Mouse (Mus musculus) liver, embryonic 15.5 days (tissue): Measurements from ENCODE around the gene Bach1. TPM values are rescaled to one million over a fixed set of nuclear protein-coding genes. Genes with fewer than 3 reads are reported as not detected.
A peak's percentile ranks its signal among the peaks of the same experiment; 100 is the strongest.

Source experiments
- ATAC-seq: fragments of 200-750 bp; cut with Nextera tagmentation; 2 replicates; pipeline ENCODE4 v1.8.0; 2017; ENCODE audit warnings: moderate number of reproducible peaks, mild to moderate bottlenecking, moderate library complexity; ENCODE audit not compliant: insufficient read depth
- H3K27ac ChIP-seq: fragments of 300-500 bp; sonication (generic); replicated peaks from 2 replicates; pipeline ENCODE4 v1.5.1; 2015; ENCODE audit warnings: mild to moderate bottlenecking, inconsistent platforms
- H3K27me3 ChIP-seq: fragments of 300-500 bp; sonication (generic); 2 replicates; pipeline ENCODE4 v1.6.1; 2015; ENCODE audit warnings: mild to moderate bottlenecking, inconsistent platforms
- H3K36me3 ChIP-seq: fragments of 300-500 bp; sonication (generic); replicated peaks from 2 replicates; pipeline ENCODE4 v1.6.1; 2015; ENCODE audit warnings: moderate library complexity, mild to moderate bottlenecking, inconsistent platforms
- H3K4me1 ChIP-seq: fragments of 300-500 bp; sonication (generic); replicated peaks from 2 replicates; pipeline ENCODE4 v1.6.1; 2015; ENCODE audit warnings: inconsistent platforms
- H3K4me2 ChIP-seq: fragments of 300-500 bp; sonication (generic); 2 replicates; pipeline ENCODE4 v1.6.1; 2015; ENCODE audit warnings: moderate library complexity, mild to moderate bottlenecking, inconsistent platforms
- H3K4me3 ChIP-seq: fragments of 300-500 bp; sonication (generic); replicated peaks from 2 replicates; pipeline ENCODE4 v1.5.1; 2015; ENCODE audit warnings: mild to moderate bottlenecking, inconsistent platforms
- H3K9ac ChIP-seq: fragments of 300-500 bp; sonication (generic); 2 replicates; pipeline ENCODE4 v1.6.1; 2015; ENCODE audit warnings: moderate library complexity, mild to moderate bottlenecking, inconsistent platforms
- H3K9me3 ChIP-seq: fragments of 300-500 bp; sonication (generic); replicated peaks from 2 replicates; pipeline ENCODE4 v1.6.1; 2016; ENCODE audit warnings: inconsistent platforms
- WGBS: fragments of 180-500 bp; shearing (Covaris S2); methylation state at CpG from one replicate; pipeline ENCODE4 v1.1.7; 2015; ENCODE audit warnings: mixed read lengths; ENCODE audit not compliant: insufficient replicate concordance; 5-methylcytosine and 5-hydroxymethylcytosine counted together
- polyA plus RNA-seq: library from polyadenylated mRNA; unstranded; fragments of >200 nt; fragmentation: Nextera tagmentation; extraction: Ambion mirVana; gene quantifications from 2 replicates; pipeline ENCODE4 v1.2.1, GENCODE M21; 2015

Gene Bach1
- polyA plus RNA-seq, 1 experiment from 2014 or later: 6.5 TPM

DNA sequence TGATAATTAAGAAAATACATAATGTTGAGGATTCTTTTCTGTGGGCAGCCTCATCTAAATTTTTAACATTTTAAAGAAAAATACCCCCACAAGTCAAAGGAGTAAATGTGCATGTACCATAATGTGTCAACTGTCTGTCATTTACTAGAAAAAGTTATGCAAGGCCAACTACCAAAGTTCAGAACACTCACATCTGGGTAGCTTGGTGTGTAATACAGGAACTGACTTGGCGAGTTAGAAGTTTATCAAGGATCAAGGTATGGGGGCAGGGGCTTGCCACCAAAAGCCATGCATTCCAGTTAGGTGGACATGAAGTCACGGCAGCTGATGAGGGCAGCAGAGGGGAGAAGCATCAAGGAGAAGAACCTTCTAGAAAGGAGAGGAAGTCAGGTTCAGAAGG is 13.2 kb downstream of the Bach1 start:
- H3K4me1 ChIP-seq: peaks cover 96% of the 10 kb centered on the region
- peak overlapping the region; percentile 36 for H3K4me3 ChIP-seq
- no peak for ATAC-seq
- no peaks in the 10 kb centered on the region for H3K27me3 ChIP-seq
- H3K9me3 ChIP-seq: no peaks in the 10 kb centered on the region
- WGBS: 38% methylated on average over 2 of the region's 2 CpGs
- peaks cover 21% of the 10 kb centered on the region for H3K36me3 ChIP-seq
- peak overlapping the region; percentile 66 for H3K4me2 ChIP-seq
- H3K9ac ChIP-seq: peak overlapping the region; percentile 38; the same call in 1 of the 2 replicates
- H3K27ac ChIP-seq: peak overlapping the region; percentile 95

DNA sequence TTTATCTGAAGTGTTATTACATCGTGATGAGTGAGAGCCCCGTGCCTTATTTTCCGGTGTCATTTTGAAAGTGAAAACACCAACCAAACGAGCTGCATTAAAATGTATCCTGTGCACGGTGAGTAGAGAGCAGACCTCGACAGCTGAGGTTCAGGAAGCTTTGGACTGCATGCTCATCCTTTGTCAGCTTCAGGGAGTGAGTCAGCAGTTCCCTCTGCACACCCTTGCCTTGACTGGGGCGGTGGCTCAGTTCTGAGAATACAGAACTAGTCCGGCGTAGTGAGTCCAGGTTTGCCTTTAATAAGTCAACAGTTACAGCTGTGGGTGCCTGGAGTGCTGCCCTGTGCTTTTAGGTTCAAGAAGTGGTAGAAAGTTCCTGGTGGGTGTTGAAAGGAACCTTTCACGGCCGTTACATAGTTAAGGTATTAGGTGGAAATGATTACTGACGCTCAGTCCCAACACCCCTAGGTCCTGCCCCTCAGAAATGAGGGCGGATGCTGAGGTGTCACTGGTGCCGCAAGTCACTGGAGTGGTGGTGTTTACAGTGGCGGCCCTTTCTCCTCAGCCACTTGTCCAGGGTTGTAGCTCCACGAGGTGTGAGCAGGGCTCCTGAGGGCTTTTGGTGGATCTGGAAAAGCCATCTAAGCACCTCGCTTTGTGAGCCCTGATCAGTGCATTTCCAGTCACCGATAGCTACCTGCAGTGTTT is 14.4 kb downstream of the Bach1 start:
- H3K27me3 ChIP-seq: no peaks in the 10 kb centered on the region
- H3K4me2 ChIP-seq: peak overlapping the region; percentile 66
- H3K9ac ChIP-seq: peak overlapping the region; percentile 38
- H3K9me3 ChIP-seq: no peaks in the 10 kb centered on the region
- H3K4me3 ChIP-seq: peak overlapping the region; percentile 36
- H3K4me1 ChIP-seq: peaks cover 87% of the 10 kb centered on the region
- H3K27ac ChIP-seq: peak overlapping the region; percentile 95
- peaks cover 25% of the 10 kb centered on the region for H3K36me3 ChIP-seq
- peak; percentile 98 for ATAC-seq
- WGBS: 26% methylated on average over 18 of the region's 18 CpGs

DNA sequence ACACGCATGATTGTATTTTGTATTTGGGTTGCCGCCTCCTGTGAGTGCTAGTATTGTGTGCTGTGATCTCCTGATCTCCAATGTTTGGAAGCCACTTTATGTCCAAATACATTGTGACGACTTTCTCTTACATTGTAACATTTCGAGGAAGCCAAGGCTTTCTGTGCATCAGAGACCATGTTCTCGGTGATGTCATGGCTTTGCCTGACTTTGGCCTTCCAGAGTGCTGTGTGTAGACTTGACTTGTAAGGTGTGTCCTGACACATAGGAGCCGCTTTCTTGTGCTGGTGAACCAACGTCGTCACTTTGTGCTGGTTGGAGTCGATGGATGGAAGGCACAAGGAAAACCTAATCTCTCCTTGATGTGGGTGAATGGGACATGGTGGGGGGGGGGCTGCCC is 15.8 kb downstream of the Bach1 start:
- Histone ChIP-seq H3K4me3 (no peak overlapping the region), H3K9ac (no peak overlapping the region), H3K27me3 (no peaks in the 10 kb centered on the region), H3K36me3 (peaks cover 39% of the 10 kb centered on the region), H3K27ac (peak overlapping the region; percentile 58), H3K4me1 (peaks cover 73% of the 10 kb centered on the region), H3K4me2 (no peak overlapping the region), H3K9me3 (no peaks in the 10 kb centered on the region)
- no peak for ATAC-seq
- 85% methylated on average over 9 of the region's 9 CpGs for WGBS

DNA sequence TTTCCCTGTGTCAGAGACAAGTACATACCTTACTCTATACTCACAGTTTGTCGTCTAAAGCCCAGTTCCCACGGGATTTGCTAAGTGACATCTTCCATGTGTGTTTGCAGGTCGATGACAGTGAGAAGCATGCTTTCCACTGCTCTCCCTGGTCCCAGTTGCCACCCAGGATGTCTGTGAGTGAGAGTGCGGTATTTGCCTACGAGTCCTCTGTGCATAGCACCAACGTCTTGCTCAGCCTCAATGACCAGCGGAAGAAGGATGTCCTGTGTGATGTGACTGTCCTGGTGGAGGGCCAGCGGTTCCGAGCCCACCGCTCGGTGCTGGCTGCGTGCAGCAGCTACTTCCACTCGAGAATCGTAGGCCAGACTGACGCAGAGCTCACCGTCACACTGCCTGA is 16.5 kb downstream of the Bach1 start:
- ATAC-seq: no peak
- Histone ChIP-seq H3K4me1 (peaks cover 66% of the 10 kb centered on the region), H3K27me3 (no peaks in the 10 kb centered on the region), H3K9ac (no peak overlapping the region), H3K4me2 (no peak overlapping the region), H3K36me3 (peaks cover 46% of the 10 kb centered on the region), H3K4me3 (no peak overlapping the region), H3K9me3 (no peaks in the 10 kb centered on the region), H3K27ac (no peak overlapping the region)
- 86% methylated on average over 16 of the region's 16 CpGs for WGBS

DNA sequence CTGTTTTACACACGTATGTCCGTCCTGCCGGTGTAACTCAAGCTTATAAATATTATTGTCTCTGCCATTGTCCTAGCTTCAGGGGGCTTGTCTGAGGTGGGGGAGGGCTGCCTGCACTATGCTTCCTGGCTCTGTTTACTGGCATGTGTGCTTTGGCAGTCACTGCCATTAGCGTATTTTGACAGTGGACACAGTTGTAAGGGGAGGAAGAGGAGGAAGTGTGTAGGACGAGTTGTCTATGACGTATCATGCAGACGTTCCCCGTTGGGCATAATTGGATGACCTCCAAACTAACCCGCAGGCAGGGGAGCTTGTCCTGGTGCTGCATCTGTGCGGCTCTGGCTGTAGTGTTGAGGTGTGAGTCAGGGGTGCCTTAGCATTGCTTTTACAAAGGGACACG is 17.5 kb downstream of the Bach1 start:
- H3K4me3 ChIP-seq: no peak overlapping the region
- H3K9me3 ChIP-seq: no peaks in the 10 kb centered on the region
- ATAC-seq: no peak
- peaks cover 59% of the 10 kb centered on the region for H3K4me1 ChIP-seq
- H3K36me3 ChIP-seq: peaks cover 56% of the 10 kb centered on the region
- H3K27ac ChIP-seq: no peak overlapping the region
- WGBS: 65% methylated on average over 11 of the region's 11 CpGs
- H3K27me3 ChIP-seq: no peaks in the 10 kb centered on the region
- H3K9ac ChIP-seq: no peak overlapping the region
- no peak overlapping the region for H3K4me2 ChIP-seq

DNA sequence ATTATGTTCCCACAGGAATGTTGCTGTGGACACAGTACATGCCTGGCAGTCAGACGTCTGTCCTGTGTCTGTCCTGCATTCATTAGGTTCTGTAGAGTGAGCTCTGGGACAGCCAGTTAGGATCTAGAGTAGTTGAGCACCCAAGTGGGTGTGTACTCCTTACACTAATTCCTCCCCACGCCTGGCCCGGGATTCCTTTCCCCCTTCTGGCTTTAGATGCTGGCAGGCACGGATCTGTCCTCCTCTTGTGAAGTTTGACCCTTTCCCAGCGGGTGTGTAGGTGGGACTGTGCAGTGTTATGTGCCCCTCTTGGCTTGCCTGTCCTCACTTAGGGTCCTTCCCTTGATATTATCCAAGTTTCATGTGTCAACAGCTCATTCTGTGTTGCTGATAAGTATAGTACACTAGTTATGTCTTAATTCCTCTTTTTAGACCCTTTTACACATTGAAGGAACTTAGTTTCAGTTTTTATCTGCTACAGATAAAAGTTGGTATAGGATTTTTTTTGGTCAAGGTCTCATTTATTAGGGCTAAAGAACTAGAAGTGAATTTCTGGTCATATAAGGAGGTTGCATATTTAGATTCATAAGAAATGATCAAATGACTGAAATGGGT is 18.4 kb downstream of the Bach1 start:
- Histone ChIP-seq H3K4me1 (peaks cover 51% of the 10 kb centered on the region), H3K9ac (no peak overlapping the region), H3K9me3 (no peaks in the 10 kb centered on the region), H3K36me3 (peaks cover 62% of the 10 kb centered on the region), H3K27me3 (no peaks in the 10 kb centered on the region), H3K4me3 (no peak overlapping the region), H3K4me2 (no peak overlapping the region), H3K27ac (no peak overlapping the region)
- WGBS: 73% methylated on average over 5 of the region's 5 CpGs
- ATAC-seq: no peak

DNA sequence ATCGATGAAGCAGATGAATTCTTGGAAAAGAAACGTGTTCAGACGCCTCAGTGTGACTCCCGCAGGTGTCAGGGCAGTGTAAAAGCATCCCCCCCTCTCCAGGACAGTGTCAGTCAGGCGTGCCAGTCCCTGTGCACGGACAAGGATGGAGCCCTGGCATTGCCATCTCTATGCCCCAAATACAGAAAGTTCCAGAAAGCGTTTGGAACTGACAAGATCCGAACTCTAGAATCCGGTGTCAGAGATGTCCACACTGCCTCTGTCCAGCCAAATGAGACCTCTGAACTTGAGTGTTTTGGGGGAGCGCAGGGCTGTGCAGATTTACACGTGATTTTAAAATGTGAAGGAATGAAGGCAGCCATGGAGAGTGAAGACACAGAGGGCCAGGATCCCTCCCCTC is 20.3 kb downstream of the Bach1 start:
- Histone ChIP-seq H3K4me2 (no peak overlapping the region), H3K4me3 (no peak overlapping the region), H3K9ac (no peak overlapping the region), H3K4me1 (peaks cover 35% of the 10 kb centered on the region), H3K9me3 (no peaks in the 10 kb centered on the region), H3K27ac (no peak overlapping the region), H3K27me3 (no peaks in the 10 kb centered on the region), H3K36me3 (peaks cover 80% of the 10 kb centered on the region)
- WGBS: 90% methylated on average over 11 of the region's 11 CpGs
- no peak for ATAC-seq

DNA sequence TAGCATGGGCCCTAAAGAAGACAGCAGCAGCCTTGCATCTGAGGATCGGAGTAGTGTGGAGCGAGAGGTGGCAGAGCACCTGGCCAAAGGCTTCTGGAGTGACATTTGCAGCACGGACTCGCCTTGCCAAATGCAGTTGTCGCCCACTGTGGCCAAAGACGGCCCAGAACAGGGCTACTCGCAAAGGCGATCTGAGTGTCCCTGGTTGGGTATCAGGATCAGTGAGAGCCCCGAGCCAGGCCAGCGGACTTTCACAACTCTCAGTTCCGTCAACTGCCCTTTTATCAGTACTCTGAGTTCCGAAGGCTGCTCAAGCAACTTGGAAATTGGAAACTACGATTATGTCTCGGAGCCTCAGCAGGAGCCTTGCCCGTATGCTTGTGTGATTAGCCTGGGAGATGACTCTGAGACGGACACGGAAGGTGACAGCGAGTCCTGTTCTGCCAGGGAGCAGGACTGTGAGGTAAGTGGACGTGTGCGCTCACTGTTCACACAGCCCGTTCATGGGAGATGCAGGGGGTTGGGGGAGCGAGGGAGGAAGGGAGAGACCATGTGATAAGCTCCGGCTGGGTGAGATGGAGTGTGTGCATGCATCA is 21.0 kb downstream of the Bach1 start:
- ATAC-seq: no peak
- H3K4me2 ChIP-seq: no peak overlapping the region
- no peak overlapping the region for H3K9ac ChIP-seq
- H3K36me3 ChIP-seq: peaks cover 87% of the 10 kb centered on the region
- H3K27ac ChIP-seq: no peak overlapping the region
- no peaks in the 10 kb centered on the region for H3K27me3 ChIP-seq
- WGBS: 88% methylated on average over 23 of the region's 23 CpGs
- H3K9me3 ChIP-seq: no peaks in the 10 kb centered on the region
- H3K4me3 ChIP-seq: no peak overlapping the region
- H3K4me1 ChIP-seq: peaks cover 29% of the 10 kb centered on the region

DNA sequence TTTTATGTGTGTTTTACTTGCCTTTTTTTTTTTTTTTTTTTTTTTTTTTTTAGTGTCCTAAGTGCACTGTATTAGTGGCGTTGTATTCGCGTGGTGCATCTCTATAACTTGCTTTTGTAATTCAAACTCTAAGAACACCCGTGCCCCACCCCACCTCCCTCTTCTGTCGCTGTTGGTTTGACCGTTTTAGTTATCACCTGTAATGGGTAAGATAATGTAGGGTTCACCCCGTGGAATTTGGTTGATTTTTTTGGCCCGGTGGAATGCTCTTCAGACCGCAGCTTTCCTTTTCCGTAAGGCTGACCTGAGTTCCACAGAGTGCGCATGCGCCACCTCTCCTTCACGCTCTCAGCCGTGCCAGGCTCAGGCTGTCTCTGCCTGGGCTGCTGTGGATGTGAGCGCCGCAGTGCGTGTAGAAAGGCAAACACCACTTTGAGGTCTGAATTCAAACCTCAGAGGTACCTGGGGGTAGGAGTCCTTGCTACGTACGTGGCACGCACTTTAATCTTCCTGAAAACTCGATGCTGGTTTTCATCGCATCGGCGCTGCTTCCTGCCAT is 22.2 kb downstream of the Bach1 start:
- Histone ChIP-seq H3K4me2 (no peak overlapping the region), H3K27me3 (no peaks in the 10 kb centered on the region), H3K36me3 (peaks cover 89% of the 10 kb centered on the region), H3K27ac (no peak overlapping the region), H3K9ac (no peak overlapping the region), H3K4me1 (peaks cover 27% of the 10 kb centered on the region), H3K4me3 (no peak overlapping the region), H3K9me3 (no peaks in the 10 kb centered on the region)
- no peak for ATAC-seq
- 83% methylated on average over 24 of the region's 24 CpGs for WGBS

DNA sequence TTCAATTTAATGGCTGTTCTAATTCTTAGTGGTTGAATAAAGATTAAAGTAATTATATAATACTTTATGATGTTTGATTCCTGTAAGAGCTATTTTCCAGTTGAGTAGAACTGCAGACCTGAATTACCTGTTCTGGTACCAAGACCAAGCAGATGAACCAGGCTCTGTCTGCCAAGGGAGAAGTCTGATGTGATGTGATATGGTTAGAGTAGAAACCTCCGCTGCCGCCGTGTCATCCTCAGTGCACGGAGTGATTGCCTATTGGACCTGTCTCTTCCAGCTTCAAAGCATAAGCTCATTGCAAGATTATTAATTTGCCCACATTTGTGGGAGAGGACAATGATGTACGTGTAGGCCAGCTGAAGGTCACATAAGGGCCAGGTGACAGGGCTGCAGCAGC is 24.1 kb downstream of the Bach1 start:
- Histone ChIP-seq H3K4me2 (no peak overlapping the region), H3K27me3 (no peaks in the 10 kb centered on the region), H3K9ac (no peak overlapping the region), H3K9me3 (no peaks in the 10 kb centered on the region), H3K4me3 (no peak overlapping the region), H3K36me3 (peaks cover 92% of the 10 kb centered on the region), H3K4me1 (peaks cover 22% of the 10 kb centered on the region), H3K27ac (no peak overlapping the region)
- 81% methylated on average over 5 of the region's 5 CpGs for WGBS
- ATAC-seq: no peak

DNA sequence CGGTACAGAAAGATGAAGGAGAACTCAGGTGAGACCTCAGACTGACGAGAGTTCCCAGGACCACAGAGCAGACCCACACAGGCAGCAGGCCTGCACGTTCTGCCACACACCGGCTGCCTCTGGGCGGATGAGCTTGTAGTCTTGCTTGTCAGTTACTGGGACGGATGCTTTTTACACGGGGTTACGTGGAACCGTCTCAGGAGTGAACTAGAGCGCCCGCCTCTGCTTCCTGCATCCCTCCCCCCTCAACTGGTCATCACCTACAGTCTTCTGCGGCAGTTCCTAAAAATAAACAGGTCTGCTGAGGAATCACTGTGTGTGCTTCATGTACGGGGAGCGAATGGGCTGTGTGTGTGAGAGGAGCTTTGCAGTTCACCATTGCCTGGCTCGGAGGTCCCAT is 24.7 kb downstream of the Bach1 start:
- H3K27ac ChIP-seq: no peak overlapping the region
- 80% methylated on average over 15 of the region's 15 CpGs for WGBS
- no peak for ATAC-seq
- H3K9me3 ChIP-seq: no peaks in the 10 kb centered on the region
- H3K36me3 ChIP-seq: peaks cover 93% of the 10 kb centered on the region
- no peak overlapping the region for H3K4me2 ChIP-seq
- no peaks in the 10 kb centered on the region for H3K27me3 ChIP-seq
- no peak overlapping the region for H3K9ac ChIP-seq
- H3K4me1 ChIP-seq: peaks cover 22% of the 10 kb centered on the region
- H3K4me3 ChIP-seq: no peak overlapping the region
